Mouse (Mus musculus) left cerebral cortex, postnatal 10 days (tissue): Measurements from ENCODE around the gene Crip1. TPM values are rescaled to one million over a fixed set of nuclear protein-coding genes. Genes with fewer than 3 reads are reported as not detected.

Source experiments
- DNase-seq, 2 experiments: peaks; one replicate each; pipeline ENCODE4 v3.0.0; 2021 to 2022; ENCODE audit warnings: low spot score in 2 of 2, mixed read lengths in 1 of 2; ENCODE audit errors: extremely low spot score in 1 of 2
- intact Hi-C: fragments of 180-260 bp; cut with DNase I; formaldehyde crosslinking; loops from one replicate; pipeline ENCODE4 v1.15.1; 2025
- total RNA-seq, 2 experiments: library from RNA; stranded (reverse); gene quantifications; 2 replicates each; pipeline ENCODE4 v1.2.3; 2021

Crip1 gene
- total RNA-seq, 2 experiments from 2014 or later = 12.4 to 12.6 TPM

GRCm38 (mm10) chr12:113201301-113201700 is 55.2 kb downstream of the Crip1 start:
- intact Hi-C loops = no loop called here
- DNase-seq = peak in 1 of 2 experiments; percentile 38

GRCm38 (mm10) chr12:113202008-113202407 is 55.9 kb downstream of the Crip1 start:
- intact Hi-C loops = no loop called here

More at GRCm38 (mm10) chr12:113202008-113202407, 55.9 kb downstream of the Crip1 start:
- peak in 1 of 2 experiments; percentile 81 for DNase-seq

Other genes starting within 250 kb of the Crip1 start
- gene Jag2, start 216.5 kb upstream of the Crip1 start, total RNA-seq = 10 to 100 TPM; 60.0 to 60.9 TPM
- gene Nudt14, start 204.2 kb upstream of the Crip1 start, total RNA-seq = 10 to 100 TPM; 11.8 to 13.2 TPM
- 10 to 100 TPM; 61.0 to 61.9 TPM for gene Btbd6, start 169.8 kb upstream of the Crip1 start, total RNA-seq
- 10 to 100 TPM; 53.8 to 54.2 TPM for gene Brf1, start 145.6 kb upstream of the Crip1 start, total RNA-seq
- 100 to 1,000 TPM; 126 to 128 TPM for gene Pacs2, start 131.8 kb upstream of the Crip1 start, total RNA-seq
- under 1 TPM; 0.41 to 0.73 TPM for gene Tex22, start 71.8 kb upstream of the Crip1 start, total RNA-seq
- gene Mta1, start 48.0 kb upstream of the Crip1 start, total RNA-seq = 10 to 100 TPM; 87.1 to 89.1 TPM
- gene Crip2, start 6.1 kb upstream of the Crip1 start, total RNA-seq = 100 to 1,000 TPM; 220 to 253 TPM
- gene Tedc1, start 10.1 kb downstream of the Crip1 start, total RNA-seq = 1 to 10 TPM; 3.7 TPM
- 10 to 100 TPM; 35.0 to 39.1 TPM for gene Tmem121, start 39.6 kb downstream of the Crip1 start, total RNA-seq